Mouse (Mus musculus) T-cell, adult 2 months (primary cell): ENCODE measurements around the gene Glp1r.

Experiments
- DNase-seq: peaks from one replicate; pipeline ENCODE4 v3.0.0; 2022; ENCODE audit warnings: low spot score

Glp1r gene

GRCm38 (mm10) chr17:30912536-30912935 is 10.9 kb downstream of the Glp1r start:
- no peak for DNase-seq

GRCm38 (mm10) chr17:30914264-30914663 is 12.6 kb downstream of the Glp1r start:
- no peak for DNase-seq

- no peak for DNase-seq
These were observed 21.9 kb downstream of the Glp1r start for GRCm38 (mm10) chr17:30923566-30923965.

- no peak for DNase-seq
These were observed 29.2 kb downstream of the Glp1r start for GRCm38 (mm10) chr17:30930827-30931226.

GRCm38 (mm10) chr17:30932836-30933235 is 31.2 kb downstream of the Glp1r start:
- DNase-seq: no peak

GRCm38 (mm10) chr17:30935301-30935700 is 33.7 kb downstream of the Glp1r start:
- DNase-seq: no peak

- no peak for DNase-seq
These were observed 36.9 kb downstream of the Glp1r start for GRCm38 (mm10) chr17:30938554-30938953.

GRCm38 (mm10) chr17:30948382-30948781 is 46.8 kb downstream of the Glp1r start:
- DNase-seq: no peak

- peak; percentile 43 for DNase-seq
These were observed 49.2 kb downstream of the Glp1r start for GRCm38 (mm10) chr17:30950780-30951179.

GRCm38 (mm10) chr17:30951600-30951999 is 50.0 kb downstream of the Glp1r start:
- no peak for DNase-seq

- no peak for DNase-seq
These were observed 52.7 kb downstream of the Glp1r start, which contains the start of gene Umodl1 for GRCm38 (mm10) chr17:30954340-30954739. Gene Umodl1, plus strand, starts transcription at chr17:30954640.

- DNase-seq: peak; percentile 15
These were observed 60.4 kb downstream of the Glp1r start for GRCm38 (mm10) chr17:30961936-30962592.

- no peak for DNase-seq
These were observed 61.3 kb downstream of the Glp1r start for GRCm38 (mm10) chr17:30962880-30963279.

- DNase-seq: no peak
These were observed 68.4 kb downstream of the Glp1r start for GRCm38 (mm10) chr17:30969983-30970382.

- no peak for DNase-seq
These were observed 70.3 kb downstream of the Glp1r start for GRCm38 (mm10) chr17:30971877-30972276.

GRCm38 (mm10) chr17:30973332-30973731 is 71.7 kb downstream of the Glp1r start:
- no peak for DNase-seq

GRCm38 (mm10) chr17:30977290-30977689 is 75.7 kb downstream of the Glp1r start:
- DNase-seq: no peak

GRCm38 (mm10) chr17:30978556-30978955 is 76.9 kb downstream of the Glp1r start:
- no peak for DNase-seq

GRCm38 (mm10) chr17:30983521-30983920 is 81.9 kb downstream of the Glp1r start:
- no peak for DNase-seq

GRCm38 (mm10) chr17:30990254-30990653 is 88.6 kb downstream of the Glp1r start:
- no peak for DNase-seq
